Mouse (Mus musculus) heart, postnatal 36 days (tissue): Measurements from ENCODE around the gene Mob3a. TPM values are rescaled to one million over a fixed set of nuclear protein-coding genes. Genes with fewer than 3 reads are reported as not detected.

ENCODE experiments used
- DNase-seq, 2 experiments: peaks; one replicate each; pipeline ENCODE4 v3.0.0; 2021 to 2022
- intact Hi-C: fragments of 180-260 bp; cut with DNase I; formaldehyde crosslinking; loops from one replicate; pipeline ENCODE4 v1.15.1; 2025
- total RNA-seq, 2 experiments: library from RNA; stranded (reverse); gene quantifications; 2 replicates each; pipeline ENCODE4 v1.2.3; 2021

Mob3a gene
- total RNA-seq, 2 experiments from 2014 or later = 5.3 to 6.7 TPM

DNA sequence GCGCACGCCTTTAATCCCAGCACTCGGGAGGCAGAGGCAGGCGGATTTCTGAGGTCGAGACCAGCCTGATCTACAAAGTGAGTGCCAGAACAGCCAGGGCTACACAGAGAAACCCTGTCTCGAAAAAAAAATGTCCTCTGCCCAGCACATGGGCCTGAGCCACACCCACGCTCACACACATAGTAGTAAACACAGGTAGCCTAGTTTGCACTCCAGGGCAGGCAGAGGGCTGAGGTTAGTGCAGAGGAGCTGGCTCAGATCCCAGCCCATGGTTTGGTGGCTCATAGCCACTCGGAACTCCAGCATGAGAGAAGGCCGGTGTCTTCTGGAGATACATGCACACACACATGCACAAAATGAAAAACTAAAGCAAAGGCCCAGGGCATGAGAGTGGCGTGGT, 54.8 kb downstream of the Mob3a start:
- DNase-seq = no peak
- intact Hi-C loops = no loop called here

DNA sequence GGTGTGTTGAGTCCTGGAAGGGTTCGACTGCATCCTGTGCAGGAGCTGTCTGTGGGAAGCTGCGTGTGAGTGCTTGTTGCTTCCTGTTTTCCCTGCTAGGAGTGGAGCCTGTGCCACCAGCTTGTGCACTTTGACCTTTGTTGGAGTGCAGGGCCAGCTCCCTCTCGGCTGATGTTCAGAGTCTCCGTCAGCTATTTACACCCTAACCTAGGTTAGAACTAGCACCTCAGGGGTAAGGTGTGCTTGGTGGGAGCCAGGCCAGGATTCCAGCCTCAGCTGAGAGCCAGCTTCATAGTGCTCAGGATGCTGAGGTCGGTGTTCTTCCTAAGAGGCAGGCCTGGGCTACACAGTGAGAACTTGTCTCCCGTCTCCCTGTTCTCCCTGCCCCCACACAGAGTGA, 66.4 kb downstream of the Mob3a start:
- intact Hi-C loops = no loop called here
- no peak for DNase-seq

Other genes with a start within 250 kb of the Mob3a start
- gene Onecut3, start 207.1 kb downstream of the Mob3a start, total RNA-seq = not detected
- not detected for gene Atp8b3, start 162.9 kb downstream of the Mob3a start, total RNA-seq
- gene Rexo1, start 140.4 kb downstream of the Mob3a start, total RNA-seq = 10 to 100 TPM; 12.3 to 13.7 TPM
- gene Klf16, start 124.7 kb downstream of the Mob3a start, total RNA-seq = 1 to 10 TPM; 3.6 to 4.5 TPM
- 10 to 100 TPM; 48.3 to 51.2 TPM for gene Abhd17a, start 111.6 kb downstream of the Mob3a start, total RNA-seq
- gene Scamp4, start 99.1 kb downstream of the Mob3a start, total RNA-seq = 10 to 100 TPM; 19.7 to 22.1 TPM
- gene Adat3, start 99.1 kb downstream of the Mob3a start, total RNA-seq = 1 to 10 TPM in 1 of 2 experiments, under 1 TPM in 1; 0.49 to 1.4 TPM
- under 1 TPM; 0.41 to 0.58 TPM for gene Gm49322, start 96.0 kb downstream of the Mob3a start, total RNA-seq
- 100 to 1,000 TPM; 111 to 119 TPM for gene Csnk1g2, start 79.1 kb downstream of the Mob3a start, total RNA-seq
- 10 to 100 TPM; 45.5 to 46.8 TPM for gene Btbd2, start 44.9 kb downstream of the Mob3a start, total RNA-seq
- 100 to 1,000 TPM; 223 to 233 TPM for gene Mknk2, start 23.9 kb downstream of the Mob3a start, total RNA-seq
- gene Izumo4, start 207 bp upstream of the Mob3a start, total RNA-seq = 1 to 10 TPM; 2.5 to 2.9 TPM
- 10 to 100 TPM; 35.1 to 43.5 TPM for gene Ap3d1, start 40.3 kb upstream of the Mob3a start, total RNA-seq
- gene Dot1l, start 53.2 kb upstream of the Mob3a start, total RNA-seq = 10 to 100 TPM; 22.5 to 27.0 TPM
- gene Sf3a2, start 96.2 kb upstream of the Mob3a start, total RNA-seq = 10 to 100 TPM; 29.5 to 29.7 TPM
- 10 to 100 TPM; 29.3 to 31.3 TPM for gene Plekhj1, start 96.6 kb upstream of the Mob3a start, total RNA-seq
- gene Amh, start 103.3 kb upstream of the Mob3a start, total RNA-seq = under 1 TPM; 0.22 to 0.53 TPM
- under 1 TPM in 1 of 2 experiments, not detected in 1; 0.46 TPM for gene Jsrp1, start 111.5 kb upstream of the Mob3a start, total RNA-seq
- gene Oaz1, start 124.7 kb upstream of the Mob3a start, total RNA-seq = 100 to 1,000 TPM; 850 to 884 TPM
- gene Lingo3, start 142.1 kb upstream of the Mob3a start, total RNA-seq = 1 to 10 TPM; 6.4 to 8.9 TPM
- gene Lsm7, start 153.2 kb upstream of the Mob3a start, total RNA-seq = 10 to 100 TPM; 19.6 to 25.4 TPM
- 10 to 100 TPM; 15.6 to 19.1 TPM for gene Sppl2b, start 153.3 kb upstream of the Mob3a start, total RNA-seq
- gene Tmprss9, start 169.9 kb upstream of the Mob3a start, total RNA-seq = not detected
- gene Timm13, start 199.0 kb upstream of the Mob3a start, total RNA-seq = 100 to 1,000 TPM; 129 to 145 TPM
- gene Lmnb2, start 216.3 kb upstream of the Mob3a start, total RNA-seq = 1 to 10 TPM; 3.6 to 4.9 TPM
- 10 to 100 TPM; 11.0 to 18.7 TPM for gene Gadd45b, start 228.1 kb upstream of the Mob3a start, total RNA-seq